Mouse (Mus musculus) stomach, embryonic 15.5 days (tissue): ENCODE data around the gene Fam219a. TPM values are rescaled to one million over a fixed set of nuclear protein-coding genes. Genes with fewer than 3 reads are reported as not detected.
A peak's percentile ranks its signal among the peaks of the same experiment; 100 is the strongest.

Experiments used
- ATAC-seq: fragments of 200-750 bp; cut with Nextera tagmentation; 2 replicates; pipeline ENCODE4 v1.8.0; 2017; ENCODE audit warnings: low read depth, moderate number of reproducible peaks, moderate TSS enrichment; ENCODE audit not compliant: insufficient read depth, low FRiP score
- H3K27ac ChIP-seq: fragments of 300-500 bp; sonication (generic); 2 replicates; pipeline ENCODE4 v1.5.1; 2015; ENCODE audit warnings: mild to moderate bottlenecking, inconsistent platforms
- H3K27me3 ChIP-seq: fragments of 300-500 bp; sonication (generic); replicated peaks from 2 replicates; pipeline ENCODE4 v1.6.1; 2015; ENCODE audit warnings: inconsistent platforms
- H3K36me3 ChIP-seq: fragments of 300-500 bp; sonication (generic); 2 replicates; pipeline ENCODE4 v1.6.1; 2015; ENCODE audit warnings: inconsistent platforms
- H3K4me1 ChIP-seq: fragments of 300-500 bp; sonication (generic); 2 replicates; pipeline ENCODE4 v1.6.1; 2015; ENCODE audit warnings: inconsistent platforms
- H3K4me2 ChIP-seq: fragments of 300-500 bp; sonication (generic); 2 replicates; pipeline ENCODE4 v1.6.1; 2015; ENCODE audit warnings: mild to moderate bottlenecking, inconsistent platforms
- H3K4me3 ChIP-seq: fragments of 300-500 bp; sonication (generic); replicated peaks from 2 replicates; pipeline ENCODE4 v1.5.1; 2015; ENCODE audit warnings: inconsistent platforms
- H3K9ac ChIP-seq: fragments of 300-500 bp; sonication (generic); 2 replicates; pipeline ENCODE4 v1.6.1; 2015; ENCODE audit warnings: inconsistent platforms
- H3K9me3 ChIP-seq: fragments of 300-500 bp; sonication (generic); 2 replicates; pipeline ENCODE4 v1.6.1; 2016; ENCODE audit warnings: inconsistent platforms
- WGBS: fragments of 180-500 bp; shearing (Covaris S2); methylation state at CpG from one replicate; pipeline ENCODE4 v1.1.7; 2015; 5-methylcytosine and 5-hydroxymethylcytosine counted together
- polyA plus RNA-seq: library from polyadenylated mRNA; unstranded; fragments of >200 nt; fragmentation: Nextera tagmentation; extraction: Ambion mirVana; gene quantifications from 2 replicates; pipeline ENCODE4 v1.2.1, GENCODE M21; 2015

Fam219a gene
- polyA plus RNA-seq, 1 experiment from 2014 or later: 2.9 TPM

DNA sequence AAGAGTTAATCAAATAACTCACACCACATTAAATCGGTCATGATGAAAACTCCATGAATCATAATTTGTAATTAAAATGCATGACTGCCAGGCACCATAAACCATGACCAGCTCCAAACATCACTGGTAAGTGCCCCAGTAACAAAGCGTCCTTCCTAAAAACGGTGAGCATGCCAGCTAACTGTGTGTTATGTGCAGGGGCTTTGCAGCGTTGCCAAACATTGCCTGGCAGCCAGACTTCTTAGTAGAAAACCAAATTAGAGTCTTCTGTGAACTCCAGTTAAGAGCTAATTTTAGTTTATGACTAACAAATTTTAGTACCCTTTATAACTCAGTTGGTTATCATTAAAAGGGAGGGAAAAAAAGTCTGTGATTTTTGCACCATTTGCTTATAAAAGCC lies 4.2 kb upstream of the Fam219a start:
- H3K4me2 ChIP-seq: no peak overlapping the region
- no peak overlapping the region for H3K9ac ChIP-seq
- no peaks in the 10 kb centered on the region for H3K36me3 ChIP-seq
- H3K4me1 ChIP-seq: peaks cover 3% of the 10 kb centered on the region; the same call in 1 of the 2 replicates
- H3K9me3 ChIP-seq: no peaks in the 10 kb centered on the region
- H3K27ac ChIP-seq: no peak overlapping the region
- H3K27me3 ChIP-seq: no peaks in the 10 kb centered on the region
- H3K4me3 ChIP-seq: no peak overlapping the region
- no peak for ATAC-seq
- 64% methylated on average over 4 of the region's 4 CpGs for WGBS

DNA sequence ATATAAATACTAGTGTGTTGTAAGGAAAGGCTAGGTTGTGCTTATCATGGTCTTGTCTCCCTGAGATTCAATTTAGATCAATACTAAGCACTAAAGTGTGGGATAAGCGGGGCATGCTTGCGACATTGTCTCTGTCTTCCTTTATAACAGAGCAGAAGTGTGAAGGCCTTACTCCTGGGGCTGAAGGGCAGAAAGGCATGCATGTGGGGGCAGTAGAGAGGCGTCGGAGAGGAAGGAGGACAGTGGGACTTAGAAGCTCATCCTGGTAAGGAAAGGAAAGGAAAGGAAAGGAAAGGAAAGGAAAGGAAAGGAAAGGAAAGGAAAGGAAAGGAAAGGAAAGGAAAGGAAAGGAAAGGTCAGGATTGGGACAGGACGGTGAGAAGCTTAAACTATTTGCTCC lies 2.2 kb upstream of the Fam219a start:
- H3K27ac ChIP-seq: no peak overlapping the region
- H3K4me1 ChIP-seq: peaks cover 8% of the 10 kb centered on the region
- H3K27me3 ChIP-seq: peaks cover 6% of the 10 kb centered on the region; the same call in 1 of the 2 replicates
- H3K9me3 ChIP-seq: no peaks in the 10 kb centered on the region
- H3K4me2 ChIP-seq: no peak overlapping the region
- H3K9ac ChIP-seq: no peak overlapping the region
- 25% methylated on average over 5 of the region's 5 CpGs for WGBS
- no peaks in the 10 kb centered on the region for H3K36me3 ChIP-seq
- no peak for ATAC-seq
- H3K4me3 ChIP-seq: no peak overlapping the region

- Histone ChIP-seq H3K9ac (peak overlapping the region; percentile 51), H3K4me1 (peaks cover 5% of the 10 kb centered on the region), H3K27ac (peak overlapping the region; percentile 49; the same call in 1 of the 2 replicates), H3K9me3 (no peaks in the 10 kb centered on the region), H3K27me3 (peaks cover 6% of the 10 kb centered on the region; the same call in 1 of the 2 replicates), H3K36me3 (no peaks in the 10 kb centered on the region), H3K4me2 (peak overlapping the region; percentile 98), H3K4me3 (peak overlapping the region; percentile 72)
- WGBS: 1% methylated on average over 57 of the region's 58 CpGs
- no peak; the same call in 1 of the 2 replicates for ATAC-seq
These were observed 492 bp downstream of the Fam219a start for GRCm38 (mm10) chr4:41568682-41569410.

- Histone ChIP-seq H3K9me3 (no peaks in the 10 kb centered on the region), H3K4me2 (peak overlapping the region; percentile 98), H3K9ac (no peak overlapping the region), H3K36me3 (no peaks in the 10 kb centered on the region), H3K4me1 (peaks cover 5% of the 10 kb centered on the region), H3K27me3 (peaks cover 6% of the 10 kb centered on the region; the same call in 1 of the 2 replicates), H3K4me3 (peak overlapping the region; percentile 72), H3K27ac (peak overlapping the region; percentile 4; the same call in 1 of the 2 replicates)
- no peak for ATAC-seq
- WGBS: 15% methylated on average over 19 of the region's 19 CpGs
These were observed 1.1 kb downstream of the Fam219a start for GRCm38 (mm10) chr4:41568239-41568638.

DNA sequence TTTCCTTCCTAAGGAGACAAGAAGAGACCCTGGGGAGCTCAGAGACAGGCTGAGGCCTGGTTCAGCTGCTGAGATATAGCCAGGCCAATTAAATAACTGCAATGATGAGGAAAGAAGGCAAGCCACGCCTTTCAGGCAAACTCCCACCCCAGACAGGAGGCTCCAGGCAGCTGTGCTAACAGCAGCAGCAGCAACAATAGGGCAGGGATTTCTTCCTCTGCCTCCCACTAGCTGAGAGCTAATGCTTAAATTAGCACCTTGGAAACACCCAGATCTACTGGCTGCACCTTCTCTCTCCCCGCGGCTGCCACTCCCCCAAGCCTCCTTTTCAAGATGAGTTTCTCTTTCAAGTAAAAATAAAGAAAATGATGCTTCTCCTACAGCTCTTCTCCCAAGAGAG lies 3.2 kb downstream of the Fam219a start:
- peaks cover 6% of the 10 kb centered on the region; the same call in 1 of the 2 replicates for H3K27me3 ChIP-seq
- no peak overlapping the region for H3K27ac ChIP-seq
- peaks cover 5% of the 10 kb centered on the region for H3K4me1 ChIP-seq
- no peaks in the 10 kb centered on the region for H3K9me3 ChIP-seq
- no peak overlapping the region for H3K9ac ChIP-seq
- no peaks in the 10 kb centered on the region for H3K36me3 ChIP-seq
- H3K4me3 ChIP-seq: no peak overlapping the region
- no peak overlapping the region for H3K4me2 ChIP-seq
- 6% methylated on average over 3 of the region's 3 CpGs for WGBS
- no peak for ATAC-seq

DNA sequence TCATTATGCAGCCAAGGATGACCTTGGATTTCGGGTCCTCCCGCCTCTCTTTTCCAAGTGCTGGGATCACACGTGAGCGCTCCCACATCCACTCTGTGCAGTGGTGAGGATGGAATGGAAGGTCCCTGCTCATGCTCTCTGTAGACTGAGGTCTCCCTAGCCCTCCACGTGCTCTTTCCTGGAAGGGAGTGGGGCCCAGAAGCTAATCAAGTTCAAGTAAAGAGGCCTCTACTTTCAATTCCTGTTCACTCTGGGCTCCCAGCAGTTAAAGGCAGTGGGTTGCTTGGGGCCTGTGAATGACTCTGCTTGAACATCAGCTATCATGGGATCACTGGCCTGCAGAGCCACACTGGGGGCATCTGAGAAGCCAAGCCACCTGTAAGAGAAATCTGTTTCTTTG lies 6.0 kb downstream of the Fam219a start:
- no peak for ATAC-seq
- Histone ChIP-seq H3K9ac (no peak overlapping the region), H3K4me2 (no peak overlapping the region), H3K4me1 (peaks cover 5% of the 10 kb centered on the region), H3K36me3 (no peaks in the 10 kb centered on the region), H3K27me3 (peaks cover 6% of the 10 kb centered on the region; the same call in 1 of the 2 replicates), H3K4me3 (no peak overlapping the region), H3K27ac (no peak overlapping the region), H3K9me3 (no peaks in the 10 kb centered on the region)
- 86% methylated on average over 5 of the region's 5 CpGs for WGBS

GRCm38 (mm10) chr4:41557092-41557491 lies 12.2 kb downstream of the Fam219a start:
- Histone ChIP-seq H3K4me2 (no peak overlapping the region), H3K27ac (no peak overlapping the region), H3K27me3 (no peaks in the 10 kb centered on the region), H3K9ac (no peak overlapping the region), H3K9me3 (no peaks in the 10 kb centered on the region), H3K4me3 (no peak overlapping the region), H3K4me1 (no peaks in the 10 kb centered on the region; the same call in 1 of the 2 replicates), H3K36me3 (no peaks in the 10 kb centered on the region)
- whole genome bisulfite sequencing: 69% methylated on average over 3 of the region's 3 CpGs
- ATAC-seq: no peak

GRCm38 (mm10) chr4:41556311-41556953 lies 12.9 kb downstream of the Fam219a start:
- H3K27me3 ChIP-seq: no peaks in the 10 kb centered on the region
- no peaks in the 10 kb centered on the region for H3K36me3 ChIP-seq
- H3K9me3 ChIP-seq: no peaks in the 10 kb centered on the region
- 47% methylated on average over 5 of the region's 5 CpGs for WGBS
- no peak overlapping the region for H3K4me2 ChIP-seq
- H3K9ac ChIP-seq: no peak overlapping the region
- no peak overlapping the region for H3K27ac ChIP-seq
- H3K4me1 ChIP-seq: no peaks in the 10 kb centered on the region; the same call in 1 of the 2 replicates
- no peak for ATAC-seq
- H3K4me3 ChIP-seq: no peak overlapping the region

GRCm38 (mm10) chr4:41554994-41555663 lies 14.2 kb downstream of the Fam219a start:
- 59% methylated on average over 14 of the region's 14 CpGs for WGBS
- Histone ChIP-seq H3K27me3 (no peaks in the 10 kb centered on the region), H3K27ac (0 out of 2 replicates have a peak overlapping the region, but pooled peaks have one; percentile 6), H3K4me3 (no peak overlapping the region), H3K9ac (no peak overlapping the region), H3K4me1 (no peaks in the 10 kb centered on the region; the same call in 1 of the 2 replicates), H3K4me2 (no peak overlapping the region), H3K9me3 (no peaks in the 10 kb centered on the region), H3K36me3 (no peaks in the 10 kb centered on the region)
- ATAC-seq: no peak

DNA sequence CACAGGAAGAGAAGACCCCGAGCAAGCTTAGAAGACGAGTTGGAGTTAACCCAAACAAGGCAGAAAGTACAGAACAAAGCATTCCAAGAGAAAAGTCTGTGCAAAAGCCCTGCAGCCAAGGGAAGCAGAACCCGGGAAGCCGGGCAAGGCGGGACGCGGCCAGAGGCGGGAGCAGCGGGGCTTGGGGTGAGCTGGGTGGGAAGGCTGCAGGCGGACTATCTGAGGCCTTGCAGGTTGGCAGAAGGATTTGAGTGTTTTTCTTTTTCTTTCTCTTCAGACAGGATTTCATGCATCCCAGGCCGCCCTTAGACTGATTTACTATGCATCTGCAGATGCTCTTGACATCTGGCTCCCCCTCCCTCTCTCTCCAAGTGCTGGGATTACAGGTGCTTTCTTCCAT lies 16.2 kb downstream of the Fam219a start:
- H3K27me3 ChIP-seq: no peaks in the 10 kb centered on the region
- ATAC-seq: no peak
- no peak overlapping the region for H3K27ac ChIP-seq
- H3K4me2 ChIP-seq: no peak overlapping the region
- H3K4me3 ChIP-seq: no peak overlapping the region
- H3K4me1 ChIP-seq: no peaks in the 10 kb centered on the region; the same call in 1 of the 2 replicates
- H3K36me3 ChIP-seq: no peaks in the 10 kb centered on the region
- no peak overlapping the region for H3K9ac ChIP-seq
- no peaks in the 10 kb centered on the region for H3K9me3 ChIP-seq
- 74% methylated on average over 11 of the region's 11 CpGs for WGBS

- H3K27ac ChIP-seq: no peak overlapping the region
- no peaks in the 10 kb centered on the region for H3K27me3 ChIP-seq
- no peaks in the 10 kb centered on the region for H3K36me3 ChIP-seq
- no peak overlapping the region for H3K4me3 ChIP-seq
- ATAC-seq: no peak
- H3K9ac ChIP-seq: no peak overlapping the region
- no peak overlapping the region for H3K4me2 ChIP-seq
- H3K9me3 ChIP-seq: no peaks in the 10 kb centered on the region
- WGBS: 33% methylated on average over 6 of the region's 6 CpGs
- H3K4me1 ChIP-seq: no peaks in the 10 kb centered on the region; the same call in 1 of the 2 replicates
These were observed 16.8 kb downstream of the Fam219a start for GRCm38 (mm10) chr4:41552529-41552928.

- Histone ChIP-seq H3K27me3 (no peaks in the 10 kb centered on the region), H3K4me1 (no peaks in the 10 kb centered on the region), H3K9ac (no peak overlapping the region), H3K36me3 (no peaks in the 10 kb centered on the region), H3K4me3 (no peak overlapping the region), H3K9me3 (no peaks in the 10 kb centered on the region), H3K27ac (no peak overlapping the region), H3K4me2 (no peak overlapping the region)
- ATAC-seq: no peak
- 70% methylated on average over 1 of the region's 1 CpGs for WGBS
These were observed 22.3 kb downstream of the Fam219a start for GRCm38 (mm10) chr4:41547086-41547485.
